Mouse (Mus musculus): Measurements from ENCODE around the gene Midn. TPM values are rescaled to one million over a fixed set of nuclear protein-coding genes. Genes with fewer than 3 reads are reported as not detected.
A peak's percentile ranks its signal among the peaks of the same experiment; 100 is the strongest.

Midn gene
- polyA plus RNA-seq, 1 experiment from 2014 or later: 18.6 TPM

DNA sequence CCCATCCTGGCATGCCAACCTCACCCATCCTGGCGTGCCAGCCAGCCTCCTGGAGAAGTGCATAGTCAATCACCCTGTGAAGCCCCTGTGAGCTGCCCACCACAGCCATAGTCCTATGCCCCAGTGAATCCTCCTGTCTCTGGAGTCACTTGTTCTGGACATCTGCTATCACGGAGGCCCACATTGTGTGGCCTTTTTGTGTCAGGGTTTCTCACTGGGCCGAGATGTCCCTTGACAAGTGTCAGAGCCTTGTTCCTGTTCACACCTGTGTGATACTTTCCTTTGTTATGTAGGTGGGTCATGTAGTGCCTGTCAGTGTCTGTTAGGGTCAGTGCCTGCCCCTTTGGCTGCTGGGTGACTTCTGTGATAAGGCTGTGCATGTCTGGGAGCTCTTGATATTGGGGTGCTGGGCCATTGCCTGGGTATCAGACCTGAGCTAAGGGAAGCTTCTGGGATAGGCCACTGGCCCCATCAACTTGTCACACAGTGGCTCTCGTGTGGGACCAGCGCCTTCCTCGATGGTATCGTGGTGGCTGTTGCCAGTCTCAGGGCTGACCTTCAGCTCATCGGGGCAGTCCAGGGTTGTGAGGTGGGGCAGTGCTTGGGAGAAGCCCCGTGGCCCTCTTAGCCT, 24.0 kb upstream of the Midn start:
- no peak overlapping the region for H3K4me3 ChIP-seq (replicated peaks; ENCODE audit: low read depth, low read length)
- no peak overlapping the region for H3K9ac ChIP-seq (ENCODE audit: low read depth, low read length)
- no peak overlapping the region for H3K27ac ChIP-seq
- H3K4me2 ChIP-seq (ENCODE audit: low read length): no peak overlapping the region
- H3K4me1 ChIP-seq (replicated peaks; ENCODE audit: insufficient read depth, low read length): peaks cover 2% of the 10 kb centered on the region; the same call in 1 of the 2 replicates
- no peak for DNase-seq (ENCODE audit: low spot score)
- no peaks in the 10 kb centered on the region for H3K27me3 ChIP-seq (ENCODE audit: insufficient read depth, low read length)
- no peaks in the 10 kb centered on the region for H3K9me3 ChIP-seq (replicated peaks; ENCODE audit: low read length)
- ATAC-seq (replicated peaks; ENCODE audit: low FRiP score, low read depth): no peak
- no peak for TF ChIP-seq CTCF (IDR thresholded peaks at IDR 0.05; ENCODE audit: low read depth)
- peaks cover 39% of the 10 kb centered on the region for H3K36me3 ChIP-seq (ENCODE audit: insufficient read depth, low read length)
- 90% methylated on average over 9 of the region's 9 CpGs for WGBS

DNA sequence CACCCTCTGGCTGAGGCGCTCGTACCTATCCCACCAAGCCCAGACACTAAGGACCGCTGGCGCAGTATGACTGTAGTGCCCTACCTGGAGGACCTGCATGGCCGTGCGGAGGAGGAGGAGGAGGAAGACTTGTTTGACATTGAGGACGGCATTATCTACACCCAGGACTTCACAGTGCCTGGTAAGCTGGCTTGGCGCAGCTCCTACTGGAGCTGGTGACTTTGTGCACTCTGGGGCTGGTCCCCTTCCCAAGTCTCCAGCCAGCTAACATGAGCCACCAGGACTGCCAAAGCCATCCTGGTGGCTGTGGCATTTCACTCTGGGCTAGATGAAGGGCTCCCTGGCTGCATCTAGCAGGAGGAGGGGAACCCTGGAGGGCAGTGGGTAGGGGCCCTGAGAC, 20.2 kb upstream of the Midn start:
- WGBS: 93% methylated on average over 8 of the region's 8 CpGs
- TF ChIP-seq CTCF (IDR thresholded peaks at IDR 0.05; ENCODE audit: low read depth): no peak
- ATAC-seq (replicated peaks; ENCODE audit: low FRiP score, low read depth): no peak

DNA sequence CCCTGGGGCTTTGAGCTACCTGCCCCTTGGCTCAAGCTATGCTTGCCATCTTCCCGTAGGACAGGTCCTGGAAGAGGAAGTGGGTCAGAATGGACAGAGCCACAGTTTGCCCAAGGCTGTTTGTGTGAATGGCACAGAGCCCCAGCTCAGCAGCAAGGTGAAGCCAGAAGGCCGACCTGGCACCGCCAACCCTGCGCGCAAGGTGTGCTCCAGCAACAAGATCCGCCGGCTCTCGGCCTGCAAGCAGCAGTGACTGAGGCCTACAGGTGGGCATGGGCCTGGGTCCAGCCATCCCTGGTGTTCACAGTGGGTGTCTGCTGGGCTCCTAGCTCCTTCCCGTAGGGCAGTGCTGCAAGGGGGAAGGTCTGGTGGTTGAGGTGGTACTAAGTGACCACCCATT, 18.2 kb upstream of the Midn start:
- Histone ChIP-seq H3K27ac (no peak overlapping the region), H3K4me2 (ENCODE audit: low read length) (no peak overlapping the region), H3K4me3 (replicated peaks; ENCODE audit: low read depth, low read length) (no peak overlapping the region), H3K9me3 (replicated peaks; ENCODE audit: low read length) (no peaks in the 10 kb centered on the region), H3K9ac (ENCODE audit: low read depth, low read length) (no peak overlapping the region), H3K27me3 (ENCODE audit: insufficient read depth, low read length) (no peaks in the 10 kb centered on the region), H3K4me1 (replicated peaks; ENCODE audit: insufficient read depth, low read length) (peaks cover 7% of the 10 kb centered on the region; the same call in 1 of the 2 replicates), H3K36me3 (ENCODE audit: insufficient read depth, low read length) (peaks cover 46% of the 10 kb centered on the region)
- no peak for ATAC-seq (replicated peaks; ENCODE audit: low FRiP score, low read depth)
- 90% methylated on average over 9 of the region's 9 CpGs for WGBS
- DNase-seq (ENCODE audit: low spot score): no peak
- no peak for TF ChIP-seq CTCF (IDR thresholded peaks at IDR 0.05; ENCODE audit: low read depth)

More for the DNA sequence above, 20.2 kb upstream of the Midn start:
- H3K4me2 ChIP-seq (ENCODE audit: low read length): no peak overlapping the region
- no peaks in the 10 kb centered on the region for H3K9me3 ChIP-seq (replicated peaks; ENCODE audit: low read length)
- H3K27ac ChIP-seq: no peak overlapping the region
- H3K36me3 ChIP-seq (ENCODE audit: insufficient read depth, low read length): peaks cover 46% of the 10 kb centered on the region
- H3K4me1 ChIP-seq (replicated peaks; ENCODE audit: insufficient read depth, low read length): peaks cover 7% of the 10 kb centered on the region; the same call in 1 of the 2 replicates
- no peak overlapping the region for H3K4me3 ChIP-seq (replicated peaks; ENCODE audit: low read depth, low read length)
- no peak for DNase-seq (ENCODE audit: low spot score)
- no peak overlapping the region for H3K9ac ChIP-seq (ENCODE audit: low read depth, low read length)
- H3K27me3 ChIP-seq (ENCODE audit: insufficient read depth, low read length): no peaks in the 10 kb centered on the region

DNA sequence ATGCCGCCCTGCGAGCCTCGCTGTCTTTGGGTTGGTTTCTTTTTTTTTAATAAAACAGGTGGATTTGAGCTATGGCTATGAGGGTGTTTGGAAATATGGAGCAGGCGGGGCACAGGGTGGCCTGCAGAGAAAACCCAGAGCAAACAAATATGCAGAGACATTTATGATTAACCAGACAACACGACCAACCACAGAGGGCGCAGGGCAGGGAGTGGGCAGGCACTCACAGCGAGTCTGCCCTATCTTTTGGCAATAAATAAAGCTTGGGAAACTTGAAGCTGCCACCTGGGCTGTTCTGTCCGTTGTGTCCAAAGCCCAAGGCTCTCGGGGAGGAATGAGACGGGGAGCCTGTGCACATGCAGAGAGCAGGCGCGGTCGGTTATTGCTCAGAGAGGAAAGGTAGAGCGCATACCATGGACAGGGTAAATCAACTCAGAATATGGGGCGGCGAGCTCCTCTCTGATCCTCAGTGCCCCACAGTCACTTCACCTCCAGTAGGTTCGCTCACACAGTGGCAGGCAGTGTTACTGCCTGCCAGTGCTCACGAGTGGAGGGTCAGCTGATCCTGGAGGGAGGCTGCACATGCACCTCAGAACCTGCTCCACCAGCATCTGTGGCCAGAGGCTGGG, 17.6 kb upstream of the Midn start:
- Histone ChIP-seq H3K4me2 (ENCODE audit: low read length) (no peak overlapping the region), H3K4me3 (replicated peaks; ENCODE audit: low read depth, low read length) (no peak overlapping the region), H3K36me3 (ENCODE audit: insufficient read depth, low read length) (peaks cover 46% of the 10 kb centered on the region), H3K27ac (no peak overlapping the region), H3K9me3 (replicated peaks; ENCODE audit: low read length) (no peaks in the 10 kb centered on the region), H3K27me3 (ENCODE audit: insufficient read depth, low read length) (no peaks in the 10 kb centered on the region), H3K9ac (ENCODE audit: low read depth, low read length) (no peak overlapping the region), H3K4me1 (replicated peaks; ENCODE audit: insufficient read depth, low read length) (peaks cover 7% of the 10 kb centered on the region; the same call in 1 of the 2 replicates)
- no peak for DNase-seq (ENCODE audit: low spot score)
- no peak for ATAC-seq (replicated peaks; ENCODE audit: low FRiP score, low read depth)
- 69% methylated on average over 18 of the region's 18 CpGs for WGBS
- TF ChIP-seq CTCF (IDR thresholded peaks at IDR 0.05; ENCODE audit: low read depth): peak; percentile 28; the same call in 1 of the 2 replicates

DNA sequence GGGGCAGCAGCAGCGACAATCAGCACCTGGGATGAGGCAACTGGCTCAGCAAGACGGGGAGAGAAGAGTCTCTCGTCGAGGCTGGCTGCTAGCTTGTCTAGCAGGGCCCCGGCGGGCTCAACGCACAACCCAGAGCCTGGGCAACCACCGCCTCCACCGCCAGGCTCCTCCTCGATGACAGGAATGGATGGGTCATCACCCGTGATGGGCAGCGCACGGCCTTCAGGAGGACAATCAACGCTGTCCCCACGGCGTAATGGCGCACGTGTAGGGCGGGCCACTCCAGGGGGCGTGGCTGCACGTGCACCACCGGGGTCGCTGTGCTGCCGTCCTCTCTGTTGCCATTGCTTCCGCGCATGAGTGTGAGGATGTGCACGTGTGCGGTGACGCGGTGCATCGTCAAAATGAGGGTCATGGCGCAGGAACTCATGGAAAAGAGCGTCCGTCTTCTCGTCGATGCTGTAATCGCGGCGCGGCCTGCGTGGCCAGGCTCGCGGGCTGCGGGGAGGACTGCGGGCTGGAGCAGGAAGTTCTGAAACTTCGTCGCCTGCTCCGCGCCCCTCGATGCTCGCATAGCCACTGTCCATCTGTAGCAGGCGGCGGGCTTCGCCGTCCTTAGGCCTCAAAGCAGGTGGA, 16.6 kb upstream of the Midn start:
- no peak overlapping the region for H3K27ac ChIP-seq
- no peak for TF ChIP-seq CTCF (IDR thresholded peaks at IDR 0.05; ENCODE audit: low read depth)
- no peaks in the 10 kb centered on the region for H3K9me3 ChIP-seq (replicated peaks; ENCODE audit: low read length)
- peaks cover 7% of the 10 kb centered on the region; the same call in 1 of the 2 replicates for H3K4me1 ChIP-seq (replicated peaks; ENCODE audit: insufficient read depth, low read length)
- H3K36me3 ChIP-seq (ENCODE audit: insufficient read depth, low read length): peaks cover 38% of the 10 kb centered on the region
- DNase-seq (ENCODE audit: low spot score) (peak; percentile 53), ATAC-seq (replicated peaks; ENCODE audit: low FRiP score, low read depth) (peak; percentile 42; the same call in 1 of the 2 replicates)
- no peaks in the 10 kb centered on the region for H3K27me3 ChIP-seq (ENCODE audit: insufficient read depth, low read length)
- WGBS: 25% methylated on average over 55 of the region's 55 CpGs
- H3K4me3 ChIP-seq (replicated peaks; ENCODE audit: low read depth, low read length): 0 out of 2 replicates have a peak overlapping the region, but pooled peaks have one; percentile 10
- no peak overlapping the region for H3K9ac ChIP-seq (ENCODE audit: low read depth, low read length)
- peak overlapping the region; percentile 23; the same call in 1 of the 2 replicates for H3K4me2 ChIP-seq (ENCODE audit: low read length)

DNA sequence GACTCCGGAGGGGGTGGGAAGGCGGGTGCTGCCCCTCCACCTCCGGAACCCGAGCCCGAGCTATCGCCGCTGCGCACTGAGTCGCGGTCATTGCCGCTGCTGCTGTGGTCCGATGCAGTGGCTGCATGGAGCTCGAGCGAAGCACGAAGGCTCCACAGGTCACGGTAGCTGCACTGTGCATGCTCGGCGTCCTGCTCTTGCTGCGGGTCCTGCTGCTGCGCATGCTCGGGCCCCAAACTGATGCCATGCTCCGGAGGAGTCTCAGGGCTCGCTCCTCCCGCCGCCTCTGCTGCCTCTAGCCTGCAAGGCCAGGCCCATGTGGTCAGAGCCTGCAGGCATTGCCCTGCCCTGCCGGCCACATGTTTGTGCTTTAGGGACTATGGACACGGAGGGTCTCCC, 16.1 kb upstream of the Midn start:
- Histone ChIP-seq H3K9ac (ENCODE audit: low read depth, low read length) (no peak overlapping the region), H3K4me2 (ENCODE audit: low read length) (peak overlapping the region; percentile 23; the same call in 1 of the 2 replicates), H3K9me3 (replicated peaks; ENCODE audit: low read length) (no peaks in the 10 kb centered on the region), H3K4me3 (replicated peaks; ENCODE audit: low read depth, low read length) (no peak overlapping the region), H3K27me3 (ENCODE audit: insufficient read depth, low read length) (no peaks in the 10 kb centered on the region), H3K4me1 (replicated peaks; ENCODE audit: insufficient read depth, low read length) (peaks cover 12% of the 10 kb centered on the region; the same call in 1 of the 2 replicates), H3K36me3 (ENCODE audit: insufficient read depth, low read length) (peaks cover 34% of the 10 kb centered on the region), H3K27ac (no peak overlapping the region)
- DNase-seq (ENCODE audit: low spot score) (no peak), ATAC-seq (replicated peaks; ENCODE audit: low FRiP score, low read depth) (no peak; the same call in 1 of the 2 replicates)
- WGBS: 47% methylated on average over 27 of the region's 27 CpGs
- TF ChIP-seq CTCF (IDR thresholded peaks at IDR 0.05; ENCODE audit: low read depth): no peak

All from kidney, postnatal 0 days (tissue).